Mouse (Mus musculus): Measurements from ENCODE around the gene Ptprn2.
A peak's percentile ranks its signal among the peaks of the same experiment; 100 is the strongest.
"Not testable (repeated sequence)": the region's sequence is repeated elsewhere in the genome, so short reads cannot be mapped to it uniquely, and the experiment has no call there.

Ptprn2 gene

GRCm38 (mm10) chr12:116485591-116486403, at the start of gene Ptprn2:
TSS of gene Ptprn2 (plus strand) at chr12:116485720.
- DNase-seq: peak; percentile 57

GRCm38 (mm10) chr12:116436125-116436524, 49.4 kb upstream of the Ptprn2 start:
- no peak for DNase-seq

GRCm38 (mm10) chr12:116438591-116438990, 46.9 kb upstream of the Ptprn2 start:
- peak; percentile 55 for DNase-seq

DNA sequence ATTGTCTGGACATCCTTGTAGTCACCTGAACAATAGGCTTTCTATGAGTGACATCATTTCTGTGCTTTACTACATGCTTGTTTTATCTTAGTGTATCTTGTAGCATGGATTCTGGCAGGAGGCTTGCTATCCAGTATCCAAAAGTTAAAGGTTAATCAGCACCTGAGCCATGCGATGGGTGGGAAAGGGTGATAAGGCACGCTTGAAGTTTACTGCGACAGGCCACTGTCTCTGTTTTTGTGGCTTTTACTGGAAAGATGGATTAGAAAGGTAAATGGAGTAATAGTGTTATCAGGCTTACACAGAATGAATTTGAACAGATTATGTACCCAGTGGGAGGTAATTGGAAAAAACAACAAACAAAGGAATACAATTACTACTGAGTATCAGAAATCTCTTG, 43.3 kb upstream of the Ptprn2 start:
- DNase-seq: no peak

DNA sequence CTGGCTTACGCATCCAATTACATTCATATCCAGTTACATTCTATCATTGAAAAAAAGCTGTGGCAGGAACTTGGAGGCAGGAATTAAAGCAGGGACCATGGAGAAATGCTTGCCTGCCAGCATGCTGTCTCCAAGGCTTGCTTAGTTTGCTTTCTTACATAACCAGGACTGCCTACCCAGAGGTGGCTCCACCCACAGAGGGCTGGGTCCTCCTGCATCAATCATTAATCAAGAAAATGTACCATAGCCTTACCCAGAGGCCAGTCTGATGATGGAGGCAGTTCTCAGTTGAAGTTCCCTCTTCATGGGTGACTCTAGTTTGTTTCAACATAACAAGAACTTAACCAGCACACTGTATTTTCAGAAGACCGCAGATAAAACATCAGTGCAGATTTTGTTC, 36.0 kb upstream of the Ptprn2 start:
- DNase-seq: peak; percentile 31

GRCm38 (mm10) chr12:116460379-116461065, 25.0 kb upstream of the Ptprn2 start:
- no peak for DNase-seq

DNA sequence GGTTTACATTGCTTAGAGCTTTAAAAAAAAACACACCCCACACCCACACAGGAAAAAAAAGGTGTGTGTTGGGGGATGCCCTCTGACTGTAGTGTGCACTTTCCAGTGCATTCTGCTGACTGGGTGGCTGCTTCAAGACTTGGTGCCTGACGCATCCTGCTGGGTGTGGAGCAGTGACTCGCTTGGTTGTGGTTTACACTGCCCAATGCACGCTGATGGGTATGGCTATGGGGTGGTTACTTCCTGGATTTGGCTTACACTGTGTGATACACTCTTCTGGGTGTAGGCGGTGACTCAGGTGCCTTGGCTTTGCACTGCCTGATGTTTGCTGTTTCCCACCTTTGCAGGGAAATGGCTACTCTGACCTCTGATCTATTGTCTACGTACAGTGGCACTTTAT, 18.5 kb upstream of the Ptprn2 start:
- DNase-seq: no peak

GRCm38 (mm10) chr12:116468348-116468747, 17.2 kb upstream of the Ptprn2 start:
- no peak for DNase-seq

DNA sequence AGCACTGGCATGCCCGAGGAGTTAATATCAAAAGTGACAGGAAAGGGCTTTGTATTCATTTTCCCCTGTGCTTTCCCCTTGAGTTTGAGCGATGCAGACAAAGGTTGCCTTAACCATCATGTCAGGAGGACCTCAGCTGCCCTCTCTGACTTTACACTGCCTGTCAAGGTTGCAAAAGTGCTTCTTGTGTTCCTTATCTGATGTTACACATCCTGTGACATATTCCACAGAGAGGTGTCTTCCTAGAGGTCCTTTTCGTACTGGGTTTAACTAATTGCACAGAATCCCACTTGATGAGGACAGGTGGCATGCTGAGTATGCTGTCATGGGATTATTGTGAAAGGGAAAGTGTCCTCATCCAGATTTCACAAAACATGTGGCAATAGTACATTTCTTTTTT, 16.4 kb upstream of the Ptprn2 start:
- no peak for DNase-seq

DNA sequence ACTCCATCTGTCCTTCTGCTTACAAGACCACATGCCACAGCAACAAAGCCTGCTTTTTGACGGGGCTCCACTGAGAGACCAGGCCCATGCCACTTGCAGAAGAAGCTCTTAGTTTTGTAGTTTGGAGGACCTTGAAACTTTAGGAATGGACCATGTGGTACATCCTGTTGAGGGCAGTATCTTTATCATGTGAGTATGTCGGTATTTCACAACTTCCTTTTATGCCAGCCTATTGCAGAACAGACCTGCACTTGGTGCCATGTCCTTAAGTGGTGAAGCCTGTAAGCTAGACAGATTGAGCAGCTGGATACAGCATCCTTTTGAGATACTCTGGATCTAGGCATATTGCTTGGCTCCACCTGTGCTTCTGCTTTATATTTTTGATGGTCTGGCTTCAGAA, 12.3 kb upstream of the Ptprn2 start:
- DNase-seq: no peak

DNA sequence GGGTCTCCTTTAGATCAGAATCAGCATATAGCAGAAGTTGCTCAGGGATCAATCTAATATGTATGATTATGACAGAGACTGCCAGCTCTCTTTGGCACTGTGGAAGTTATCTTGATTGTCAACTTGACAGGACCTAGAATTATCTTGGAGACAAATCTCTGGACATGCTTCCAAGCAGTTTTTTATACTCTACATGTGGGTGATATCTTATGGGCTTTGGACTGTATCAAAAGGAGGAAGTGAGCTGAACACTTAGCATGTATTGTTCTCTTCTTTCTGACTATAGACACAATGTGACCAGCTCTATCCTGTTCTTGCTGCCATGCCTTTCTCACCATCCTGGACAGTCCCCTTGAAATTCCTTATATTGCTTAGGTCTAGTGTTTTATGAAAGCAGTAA, 11.8 kb upstream of the Ptprn2 start:
- DNase-seq: no peak

DNA sequence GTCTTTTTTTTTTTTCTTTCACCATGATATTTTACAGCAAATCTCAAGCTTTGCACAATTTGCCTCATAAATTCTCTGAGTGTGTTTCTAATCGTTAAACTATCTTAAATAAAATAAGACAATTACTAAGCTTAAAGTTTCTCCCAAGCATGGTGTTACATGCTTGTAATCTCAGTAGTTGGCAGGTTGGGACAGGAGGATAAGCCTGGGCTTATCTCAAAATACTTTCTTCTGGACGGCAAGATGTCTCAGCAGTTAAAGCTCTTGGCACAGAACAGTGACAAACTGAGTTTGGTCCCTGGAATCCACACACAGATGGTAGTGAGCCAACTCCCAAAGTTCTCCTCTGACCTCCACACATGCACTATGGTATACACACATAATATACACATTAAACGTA, 10.8 kb upstream of the Ptprn2 start:
- DNase-seq: no peak

DNA sequence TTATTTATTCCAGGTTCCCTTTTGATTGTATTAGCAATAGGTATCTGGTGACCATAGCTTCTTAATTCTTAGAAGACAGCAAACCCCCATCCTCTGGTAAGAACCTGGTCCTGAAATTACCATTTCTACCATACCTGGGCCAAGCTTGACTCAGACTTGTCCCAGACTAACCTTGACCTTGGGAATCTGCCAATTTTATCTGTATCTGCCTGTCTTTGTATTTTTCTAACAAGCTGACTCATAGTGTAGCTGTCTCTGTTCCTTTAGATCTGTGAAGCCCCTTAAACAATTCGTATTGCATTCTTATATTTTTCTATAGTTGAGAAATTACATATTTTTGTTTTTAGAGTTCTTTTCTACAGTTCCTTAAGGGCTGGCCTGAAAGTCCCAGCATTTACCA, 6.7 kb upstream of the Ptprn2 start:
- DNase-seq: no peak

DNA sequence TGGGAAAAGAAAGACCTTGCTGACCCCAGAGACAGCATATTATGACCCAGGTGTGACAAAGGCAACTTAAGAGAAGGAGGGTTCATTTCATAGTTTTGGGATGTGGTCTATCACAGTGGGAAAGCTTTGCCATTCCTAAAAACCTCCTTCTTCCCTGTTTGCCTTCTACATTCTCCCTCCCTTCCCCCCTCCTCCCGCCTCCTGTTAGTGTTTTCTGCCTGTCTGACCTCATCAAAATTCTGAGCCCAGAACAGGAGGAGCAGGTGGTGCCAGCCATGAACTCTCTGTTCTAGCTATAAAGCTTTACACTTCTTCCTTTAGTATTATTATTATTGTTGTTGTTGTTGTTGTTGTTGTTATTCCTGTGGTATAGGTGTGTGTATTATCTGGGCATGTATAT, 3.6 kb upstream of the Ptprn2 start:
- DNase-seq: no peak

DNA sequence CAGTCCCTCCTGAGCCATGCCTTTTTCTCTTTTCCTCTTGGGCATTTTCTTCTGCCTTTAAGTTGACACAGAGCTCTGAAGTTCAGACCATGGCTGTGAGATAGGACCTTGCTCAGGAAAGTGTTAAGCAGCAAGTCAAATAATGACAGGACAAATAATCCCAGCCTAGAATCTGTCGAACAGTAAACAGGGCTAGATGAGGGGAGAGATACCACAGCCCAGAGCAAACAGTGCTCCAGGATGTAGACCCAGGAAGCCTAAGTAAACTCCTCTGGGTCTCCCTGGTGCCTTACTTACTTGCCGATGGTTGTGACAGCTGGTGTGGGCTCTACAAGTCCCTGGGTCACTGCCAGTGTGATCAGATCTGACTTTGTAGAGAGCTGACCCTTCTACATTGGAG, 1.9 kb upstream of the Ptprn2 start:
- no peak for DNase-seq

DNA sequence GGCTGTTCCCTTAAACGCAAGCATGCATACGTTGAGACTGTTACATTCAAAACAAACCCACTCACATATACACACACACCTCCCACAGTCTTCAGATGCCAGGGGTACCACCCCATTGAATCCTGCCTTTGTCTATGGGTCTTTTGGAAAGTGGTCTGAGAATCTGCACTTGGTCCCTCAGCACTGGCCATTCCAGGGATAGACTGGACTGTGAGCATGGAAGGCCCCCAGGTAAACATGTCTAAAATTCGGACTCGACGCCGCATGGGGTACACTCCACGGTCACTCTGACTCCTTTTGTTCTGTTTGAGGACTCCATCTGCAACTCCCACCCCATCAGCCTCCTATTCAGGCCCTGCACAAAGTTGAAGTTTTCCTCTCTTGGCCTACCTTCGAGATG, 529 bp upstream of the Ptprn2 start:
- no peak for DNase-seq

GRCm38 (mm10) chr12:116486404-116486730, 847 bp downstream of the Ptprn2 start:
- no peak for DNase-seq

DNA sequence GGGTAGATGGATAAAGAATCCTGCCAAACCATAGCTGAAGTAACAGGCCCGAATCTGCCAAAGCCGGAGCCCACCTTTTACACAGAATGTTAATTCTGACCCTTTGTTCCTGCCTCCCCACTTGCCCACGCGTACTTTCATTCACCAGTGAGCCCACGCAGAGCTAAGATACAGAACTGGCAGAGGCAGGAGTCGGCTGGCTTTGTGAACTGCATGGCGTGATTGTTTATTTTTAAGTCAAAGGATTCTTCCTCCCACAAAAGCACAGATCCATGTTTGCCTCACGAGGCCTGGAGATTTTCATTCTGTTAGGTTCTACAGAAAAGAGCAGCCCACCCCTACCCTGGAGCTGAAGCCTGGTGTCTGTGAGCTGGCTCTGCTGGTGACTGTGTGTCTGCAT, 3.3 kb downstream of the Ptprn2 start:
- no peak for DNase-seq

DNA sequence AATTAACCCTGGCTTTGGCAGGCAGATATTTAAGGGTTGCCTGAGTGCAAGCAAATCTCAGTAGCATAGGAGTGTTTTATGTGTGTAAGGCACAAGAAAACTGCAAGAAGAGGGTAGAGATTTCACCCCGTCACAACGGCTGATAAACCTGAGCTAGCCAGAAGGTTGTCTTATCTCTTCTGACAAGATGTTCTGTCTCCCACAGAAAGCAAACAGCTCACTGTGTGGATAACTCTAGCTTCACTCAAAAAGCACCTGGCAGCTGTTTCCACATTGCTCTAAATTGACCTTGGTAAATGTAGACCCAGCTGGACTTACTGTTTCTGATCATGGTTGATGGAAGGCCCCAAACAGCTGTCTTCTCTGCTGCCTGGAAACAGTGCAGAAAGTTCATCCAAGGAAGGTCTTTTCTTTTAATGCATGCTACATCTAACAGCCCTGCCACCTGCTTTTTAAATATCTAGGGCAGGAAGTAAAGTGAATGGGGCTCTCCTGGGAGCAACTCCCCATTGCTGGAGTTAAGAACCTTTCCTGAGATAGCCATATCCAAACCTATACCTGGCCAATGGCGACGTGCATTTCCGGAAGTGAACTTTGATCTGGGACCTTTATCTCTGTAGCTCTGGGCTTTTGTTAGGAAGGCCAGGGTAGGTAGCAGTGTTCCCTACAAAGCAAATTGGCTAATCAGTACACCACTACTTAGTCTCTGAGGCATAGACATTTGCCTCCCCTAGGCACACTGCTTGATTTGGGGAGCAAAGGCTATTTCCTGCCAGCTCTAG, 5.2 kb downstream of the Ptprn2 start:
- no peak for DNase-seq

DNA sequence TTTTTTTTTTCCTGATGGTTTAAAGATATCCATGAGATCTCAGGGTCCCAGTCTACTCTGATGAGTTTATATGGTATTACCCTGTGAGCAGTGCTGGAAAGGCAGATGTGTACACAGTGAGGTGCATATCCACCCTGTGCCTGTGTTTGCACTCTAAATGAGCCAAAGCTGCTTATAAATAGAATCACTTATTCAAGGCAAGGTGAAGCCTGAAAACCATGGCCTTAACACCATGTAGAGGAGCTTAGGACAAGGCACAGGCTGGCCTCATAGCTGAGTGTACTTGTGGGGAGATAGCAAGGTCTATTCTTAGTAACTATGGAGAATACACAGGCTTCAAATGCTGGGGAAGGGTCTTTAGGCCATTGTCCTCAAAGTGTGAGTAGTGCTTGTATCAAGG, 13.1 kb downstream of the Ptprn2 start:
- no peak for DNase-seq

- DNase-seq: no peak
These were observed 15.1 kb downstream of the Ptprn2 start for GRCm38 (mm10) chr12:116500652-116501051.

- no peak for DNase-seq
These were observed 27.0 kb downstream of the Ptprn2 start for GRCm38 (mm10) chr12:116512482-116512881.

DNA sequence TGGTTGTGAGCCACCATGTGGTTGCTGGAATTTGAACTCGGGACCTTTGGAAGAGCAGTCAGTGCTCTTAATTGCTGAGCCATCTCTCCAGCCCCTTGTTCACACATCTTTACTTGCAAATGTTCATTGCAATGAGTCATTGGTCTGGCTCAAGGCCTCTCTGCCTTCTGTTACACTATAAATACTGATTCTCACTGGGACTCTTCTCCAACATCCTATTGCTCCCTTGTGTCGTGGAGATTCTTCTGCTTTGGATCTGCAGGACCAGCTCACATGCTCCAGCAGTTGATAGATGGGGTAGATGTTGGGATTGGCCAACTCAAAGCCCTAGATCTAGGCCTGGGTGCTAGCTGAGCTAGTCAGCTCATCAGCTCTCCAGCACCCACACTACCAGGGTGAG, 28.3 kb downstream of the Ptprn2 start:
- DNase-seq: not testable (repeated sequence)

GRCm38 (mm10) chr12:116515824-116516223, 30.3 kb downstream of the Ptprn2 start:
- no peak for DNase-seq

All from kidney, adult 18-20 months (tissue).